Mouse (Mus musculus) kidney, adult 2 months (tissue): Measurements from ENCODE around the gene Gm8265. TPM values are rescaled to one million over a fixed set of nuclear protein-coding genes. Genes with fewer than 3 reads are reported as not detected.
"Not testable (repeated sequence)": the region's sequence is repeated elsewhere in the genome, so short reads cannot be mapped to it uniquely, and the experiment has no call there.

Source experiments
- DNase-seq: peaks from one replicate; pipeline ENCODE4 v3.0.0; 2021
- H3K27ac ChIP-seq: fragments of 200-500 bp; 2 replicates; pipeline ENCODE4 v1.5.1; 2012; ENCODE audit warnings: low read depth, low read length, control low read depth, inconsistent platforms; ENCODE audit not compliant: insufficient read depth
- H3K27me3 ChIP-seq: fragments of 200-500 bp; replicated peaks from 2 replicates; pipeline ENCODE4 v1.6.1; 2012; ENCODE audit warnings: mild to moderate bottlenecking, moderate library complexity, low read length, inconsistent platforms; ENCODE audit not compliant: control insufficient read depth, insufficient read depth
- H3K36me3 ChIP-seq: fragments of 200-500 bp; 2 replicates; pipeline ENCODE4 v1.6.1; 2012; ENCODE audit warnings: mild to moderate bottlenecking, moderate library complexity, low read length, inconsistent platforms; ENCODE audit not compliant: control insufficient read depth, insufficient read depth
- H3K4me1 ChIP-seq: fragments of 200-500 bp; 2 replicates; pipeline ENCODE4 v1.6.1; 2011; ENCODE audit warnings: low read length; ENCODE audit not compliant: control insufficient read depth, insufficient read depth
- H3K4me3 ChIP-seq: fragments of 200-500 bp; 2 replicates; pipeline ENCODE4 v1.5.1; 2011; ENCODE audit warnings: mild to moderate bottlenecking, low read depth, low read length, control low read depth; ENCODE audit not compliant: insufficient read depth
- WGBS: fragments of 180-500 bp; shearing (Covaris S2); methylation state at CpG from one replicate; pipeline ENCODE4 v1.1.7; 2018; 5-methylcytosine and 5-hydroxymethylcytosine counted together
- polyA plus RNA-seq: library from polyadenylated mRNA; depleted of rRNA; stranded (reverse); fragments of >200 nt; gene quantifications from 2 replicates; pipeline ENCODE4 v1.2.3, GENCODE M21; 2012; rRNA removed

Gene Gm8265
- polyA plus RNA-seq = not detected in 2 replicates

DNA sequence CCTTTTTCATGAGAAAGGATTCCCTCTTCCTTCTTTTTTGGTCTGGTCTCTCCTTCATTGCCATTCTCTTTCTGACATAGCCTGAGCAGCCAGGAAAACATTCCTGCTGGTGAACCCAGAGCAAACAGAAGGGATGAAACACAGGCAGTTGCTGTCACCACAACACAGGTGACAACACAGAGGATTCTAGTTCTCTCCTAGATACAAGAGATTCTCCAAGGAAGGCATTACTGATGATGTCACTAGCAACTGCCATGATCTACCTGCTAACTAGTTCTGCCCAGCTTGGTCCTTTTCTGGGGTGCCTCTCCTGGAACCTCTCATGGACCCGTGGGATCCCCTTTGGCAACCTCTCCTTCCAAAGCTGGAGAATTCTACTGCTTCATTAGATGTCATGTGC is at the start of gene Gm8265:
Gm8265 (minus strand) TSS at position 101 of the 400 bp plus-strand sequence.
- not testable (repeated sequence) for H3K4me3 ChIP-seq, H3K27ac ChIP-seq, H3K4me1 ChIP-seq, H3K27me3 ChIP-seq, DNase-seq, H3K36me3 ChIP-seq
- WGBS = no CpG with 5 or more reads among the region's 1 CpGs

Other genes starting within 250 kb of the Gm8265 start
- gene Gm3500, start 244.0 kb downstream of the Gm8265 start, polyA plus RNA-seq = not detected in 2 replicates
- not detected in 2 replicates for gene Gm3194, start 177.6 kb downstream of the Gm8265 start, polyA plus RNA-seq
- gene Gm8246, start 155.2 kb downstream of the Gm8265 start, polyA plus RNA-seq = not detected in 2 replicates
- not detected in 2 replicates for gene Gm3187, start 148.8 kb downstream of the Gm8265 start, polyA plus RNA-seq
- gene Gm3488, start 131.4 kb downstream of the Gm8265 start, polyA plus RNA-seq = not detected in 2 replicates
- not detected in 2 replicates for gene Gm3532, start 94.5 kb downstream of the Gm8265 start, polyA plus RNA-seq
- not detected in 2 replicates for gene Gm9603, start 54.4 kb upstream of the Gm8265 start, polyA plus RNA-seq
- gene Gm3373, start 108.5 kb upstream of the Gm8265 start, polyA plus RNA-seq = 0.04 and 0.11 TPM in 2 replicates
- gene Gm3383, start 175.0 kb upstream of the Gm8265 start, polyA plus RNA-seq = not detected in 2 replicates
- gene Gm3424, start 197.3 kb upstream of the Gm8265 start, polyA plus RNA-seq = not detected in 2 replicates
- gene Gm8237, start 247.4 kb upstream of the Gm8265 start, polyA plus RNA-seq = not detected in 2 replicates